Mouse (Mus musculus): ENCODE results near the gene Itch. TPM values are rescaled to one million over a fixed set of nuclear protein-coding genes. Genes with fewer than 3 reads are reported as not detected.
"Not testable (repeated sequence)": the region's sequence is repeated elsewhere in the genome, so short reads cannot be mapped to it uniquely, and the experiment has no call there.

Itch gene
- polyA plus RNA-seq, 1 experiment from 2014 or later = 39.5 TPM

GRCm38 (mm10) chr2:155101761-155102181 lies 31.5 kb upstream of the Itch start:
- Histone ChIP-seq H3K27ac (replicated peaks) (no peak overlapping the region), H3K27me3 (no peaks in the 10 kb centered on the region), H3K4me2 (no peak overlapping the region), H3K36me3 (no peaks in the 10 kb centered on the region), H3K9me3 (no peaks in the 10 kb centered on the region), H3K9ac (no peak overlapping the region), H3K4me3 (no peak overlapping the region), H3K4me1 (replicated peaks) (no peaks in the 10 kb centered on the region)
- 61% methylated on average over 6 of the region's 6 CpGs for WGBS
- no peak for ATAC-seq (ENCODE audit: low FRiP score, low read depth)

DNA sequence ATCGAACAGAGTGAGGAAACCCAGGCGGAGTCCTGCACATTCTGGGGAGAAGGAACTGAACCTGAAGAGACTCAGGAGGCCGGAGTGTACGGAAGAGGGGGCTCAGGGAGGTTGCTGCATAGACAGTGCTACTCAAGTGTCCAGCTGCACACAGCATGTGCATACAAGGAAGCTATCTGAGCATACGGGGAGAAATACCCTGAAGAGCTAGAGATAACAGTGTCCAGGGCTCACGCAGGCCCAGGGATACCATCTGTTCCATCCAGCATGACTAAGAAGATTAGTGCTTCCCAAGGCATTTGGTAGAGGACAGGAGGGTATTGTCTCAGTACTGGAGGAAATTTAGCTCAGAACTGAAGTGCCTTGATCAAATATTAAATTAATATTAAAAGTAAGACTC lies 29.7 kb upstream of the Itch start:
- Histone ChIP-seq H3K4me1 (replicated peaks) (no peaks in the 10 kb centered on the region), H3K9me3 (no peaks in the 10 kb centered on the region), H3K27me3 (no peaks in the 10 kb centered on the region), H3K4me2 (no peak overlapping the region), H3K36me3 (no peaks in the 10 kb centered on the region), H3K27ac (replicated peaks) (no peak overlapping the region), H3K9ac (no peak overlapping the region), H3K4me3 (no peak overlapping the region)
- no peak for ATAC-seq (ENCODE audit: low FRiP score, low read depth)
- WGBS = 57% methylated on average over 6 of the region's 6 CpGs

GRCm38 (mm10) chr2:155107276-155107675 lies 26.0 kb upstream of the Itch start:
- WGBS = 81% methylated on average over 9 of the region's 9 CpGs
- not testable (repeated sequence) for ATAC-seq (ENCODE audit: low FRiP score, low read depth); H3K4me1 ChIP-seq (replicated peaks); H3K27ac ChIP-seq (replicated peaks); H3K4me3 ChIP-seq; H3K9me3 ChIP-seq; H3K27me3 ChIP-seq; H3K4me2 ChIP-seq; H3K9ac ChIP-seq; H3K36me3 ChIP-seq

DNA sequence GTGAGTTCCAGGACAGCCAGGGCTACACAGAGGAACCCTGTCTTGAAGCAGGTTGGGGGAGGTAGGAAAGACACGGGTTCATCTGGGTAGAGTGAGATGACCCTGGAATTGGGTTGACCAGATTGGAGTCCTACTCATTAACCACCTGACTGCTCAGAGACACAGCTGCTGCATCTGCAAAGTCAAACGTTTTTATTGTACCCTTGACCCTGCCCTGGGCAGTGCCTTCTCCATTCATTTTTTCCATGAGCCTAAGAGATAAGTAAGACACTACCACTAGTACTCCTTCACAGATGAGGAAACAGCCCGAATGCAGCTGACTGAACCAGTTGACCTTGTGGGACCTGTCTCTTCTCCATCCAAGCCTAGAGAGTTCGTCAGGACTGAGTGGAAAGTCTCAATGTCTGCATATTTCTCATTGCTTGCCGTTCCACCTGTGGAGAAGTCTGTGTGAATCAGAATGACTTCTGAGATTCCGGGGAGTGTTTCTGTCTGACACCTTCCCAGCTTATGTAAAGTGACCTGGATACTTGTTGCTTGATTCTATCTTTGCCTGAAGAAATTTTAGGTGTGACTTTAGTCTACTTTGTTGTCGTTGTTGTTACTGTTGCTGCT lies 18.0 kb upstream of the Itch start:
- H3K4me3 ChIP-seq = no peak overlapping the region
- no peak for ATAC-seq (ENCODE audit: low FRiP score, low read depth)
- 78% methylated on average over 7 of the region's 7 CpGs for whole genome bisulfite sequencing

GRCm38 (mm10) chr2:155133977-155134860 lies 910 bp downstream of the Itch start:
- peak; percentile 43; the same call in 1 of the 2 replicates for ATAC-seq (ENCODE audit: low FRiP score, low read depth)
- Histone ChIP-seq H3K4me3 (peak overlapping the region; percentile 81), H3K4me2 (peak overlapping the region; percentile 52), H3K27ac (replicated peaks) (peak overlapping the region; percentile 88), H3K4me1 (replicated peaks) (peaks cover 32% of the 10 kb centered on the region), H3K27me3 (no peaks in the 10 kb centered on the region), H3K9me3 (no peaks in the 10 kb centered on the region), H3K9ac (peak overlapping the region; percentile 84), H3K36me3 (peaks cover 14% of the 10 kb centered on the region)
- WGBS = 2% methylated on average over 13 of the region's 18 CpGs

More for the DNA sequence above, 18.0 kb upstream of the Itch start:
- Histone ChIP-seq H3K27ac (replicated peaks) (no peak overlapping the region), H3K4me2 (no peak overlapping the region), H3K9me3 (0 out of 2 replicates have a peak, but pooled peaks cover 6% of the 10 kb centered on the region), H3K36me3 (no peaks in the 10 kb centered on the region), H3K9ac (no peak overlapping the region), H3K4me1 (replicated peaks) (no peaks in the 10 kb centered on the region), H3K27me3 (no peaks in the 10 kb centered on the region)

DNA sequence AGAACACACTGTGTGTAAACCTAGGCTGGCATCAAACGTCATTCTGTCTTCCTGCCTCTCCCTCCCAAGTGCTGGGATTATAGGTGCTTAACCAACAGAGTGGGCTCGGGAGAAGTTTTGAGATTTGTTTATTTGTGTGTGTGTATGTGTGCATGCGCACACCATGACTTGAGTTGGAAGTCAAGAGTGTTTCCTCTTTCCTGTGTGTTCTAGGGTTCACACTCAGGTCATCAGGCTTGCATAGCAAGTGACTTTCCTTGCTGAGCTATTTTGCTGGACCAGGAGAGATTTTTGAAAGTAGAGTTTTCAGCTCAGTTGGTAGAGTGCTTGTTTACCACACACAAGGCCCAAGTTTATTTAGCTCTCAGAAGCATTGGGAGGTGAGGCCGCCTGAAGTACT lies 1.8 kb downstream of the Itch start:
- Histone ChIP-seq H3K4me1 (replicated peaks) (peaks cover 32% of the 10 kb centered on the region), H3K27ac (replicated peaks) (no peak overlapping the region), H3K36me3 (peaks cover 22% of the 10 kb centered on the region), H3K9me3 (no peaks in the 10 kb centered on the region), H3K4me3 (no peak overlapping the region), H3K27me3 (no peaks in the 10 kb centered on the region), H3K9ac (no peak overlapping the region), H3K4me2 (peak overlapping the region; percentile 52)
- WGBS = 76% methylated on average over 4 of the region's 4 CpGs
- no peak for ATAC-seq (ENCODE audit: low FRiP score, low read depth)

GRCm38 (mm10) chr2:155135534-155135933 lies 2.2 kb downstream of the Itch start:
- peaks cover 26% of the 10 kb centered on the region for H3K36me3 ChIP-seq
- H3K4me1 ChIP-seq (replicated peaks) = peaks cover 32% of the 10 kb centered on the region
- H3K4me2 ChIP-seq = peak overlapping the region; percentile 52; the same call in 1 of the 2 replicates
- ATAC-seq (ENCODE audit: low FRiP score, low read depth) = no peak
- H3K4me3 ChIP-seq = no peak overlapping the region
- H3K9ac ChIP-seq = no peak overlapping the region
- no peaks in the 10 kb centered on the region for H3K27me3 ChIP-seq
- no peak overlapping the region for H3K27ac ChIP-seq (replicated peaks)
- H3K9me3 ChIP-seq = no peaks in the 10 kb centered on the region
- 96% methylated on average over 1 of the region's 1 CpGs for WGBS

DNA sequence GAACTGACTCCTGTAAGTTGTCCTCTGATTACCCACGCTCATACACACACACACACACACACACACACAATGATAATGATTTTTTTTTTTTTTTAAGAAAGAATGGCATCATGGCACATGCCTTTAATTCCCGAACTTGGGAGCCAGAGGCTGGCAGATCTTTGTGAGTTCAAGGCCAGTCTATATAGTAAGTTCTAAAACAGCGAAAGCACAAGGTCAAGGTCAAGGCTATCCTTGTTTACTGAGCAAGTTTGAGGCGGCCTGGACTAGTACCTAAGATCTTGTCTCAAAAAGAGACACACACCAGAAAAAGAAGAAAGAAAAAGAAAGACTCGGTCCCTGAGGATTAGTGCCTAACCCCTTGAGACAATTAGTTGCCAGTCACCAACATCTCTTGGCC lies 7.7 kb downstream of the Itch start:
- Histone ChIP-seq H3K27ac (replicated peaks) (no peak overlapping the region), H3K27me3 (no peaks in the 10 kb centered on the region), H3K9me3 (no peaks in the 10 kb centered on the region), H3K4me2 (no peak overlapping the region), H3K9ac (no peak overlapping the region), H3K4me3 (no peak overlapping the region), H3K4me1 (replicated peaks) (peaks cover 13% of the 10 kb centered on the region), H3K36me3 (peaks cover 75% of the 10 kb centered on the region)
- 93% methylated on average over 5 of the region's 5 CpGs for WGBS
- ATAC-seq (ENCODE audit: low FRiP score, low read depth) = no peak

GRCm38 (mm10) chr2:155142025-155142555 lies 8.8 kb downstream of the Itch start:
- Histone ChIP-seq H3K27ac (replicated peaks) (no peak overlapping the region), H3K27me3 (no peaks in the 10 kb centered on the region), H3K36me3 (peaks cover 84% of the 10 kb centered on the region), H3K4me2 (no peak overlapping the region), H3K4me1 (replicated peaks) (0 out of 2 replicates have a peak, but pooled peaks cover 2% of the 10 kb centered on the region), H3K4me3 (no peak overlapping the region), H3K9me3 (peaks cover 5% of the 10 kb centered on the region; the same call in 1 of the 2 replicates), H3K9ac (no peak overlapping the region)
- no peak for ATAC-seq (ENCODE audit: low FRiP score, low read depth)

DNA sequence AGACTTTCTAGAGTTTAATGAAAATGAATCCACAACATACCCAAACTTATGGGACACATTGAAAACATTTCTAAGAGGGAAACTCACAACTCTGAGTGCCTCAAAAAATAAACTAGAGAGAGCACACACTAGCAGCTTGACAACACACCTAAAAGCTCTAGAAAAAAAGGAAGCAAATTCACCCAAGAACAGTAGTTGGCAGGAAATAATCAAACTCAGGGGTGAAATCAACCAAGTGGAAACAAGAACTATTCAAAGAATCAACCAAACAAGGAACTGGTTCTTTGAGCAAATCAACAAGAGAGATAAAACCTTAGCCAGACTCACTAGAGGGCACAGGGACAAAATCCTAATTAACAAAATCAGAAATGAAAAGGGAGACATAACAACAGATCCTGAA lies 16.0 kb downstream of the Itch start:
- H3K4me3 ChIP-seq; ATAC-seq (ENCODE audit: low FRiP score, low read depth): not testable (repeated sequence)

GRCm38 (mm10) chr2:155207419-155207818 lies 74.1 kb downstream of the Itch start:
- no peak overlapping the region for H3K4me2 ChIP-seq
- no peaks in the 10 kb centered on the region for H3K9me3 ChIP-seq
- no peak overlapping the region for H3K27ac ChIP-seq (replicated peaks)
- 74% methylated on average over 2 of the region's 2 CpGs for WGBS
- H3K36me3 ChIP-seq = peaks cover 72% of the 10 kb centered on the region
- no peak overlapping the region for H3K9ac ChIP-seq
- no peak overlapping the region for H3K4me3 ChIP-seq
- H3K4me1 ChIP-seq (replicated peaks) = no peaks in the 10 kb centered on the region
- no peak for ATAC-seq (ENCODE audit: low FRiP score, low read depth)
- no peaks in the 10 kb centered on the region for H3K27me3 ChIP-seq

More for the DNA sequence above, 16.0 kb downstream of the Itch start:
- H3K9ac ChIP-seq; H3K27ac ChIP-seq (replicated peaks); H3K4me1 ChIP-seq (replicated peaks); H3K27me3 ChIP-seq; H3K4me2 ChIP-seq; H3K9me3 ChIP-seq: not testable (repeated sequence)
- peaks cover 39% of the 10 kb centered on the region for H3K36me3 ChIP-seq

DNA sequence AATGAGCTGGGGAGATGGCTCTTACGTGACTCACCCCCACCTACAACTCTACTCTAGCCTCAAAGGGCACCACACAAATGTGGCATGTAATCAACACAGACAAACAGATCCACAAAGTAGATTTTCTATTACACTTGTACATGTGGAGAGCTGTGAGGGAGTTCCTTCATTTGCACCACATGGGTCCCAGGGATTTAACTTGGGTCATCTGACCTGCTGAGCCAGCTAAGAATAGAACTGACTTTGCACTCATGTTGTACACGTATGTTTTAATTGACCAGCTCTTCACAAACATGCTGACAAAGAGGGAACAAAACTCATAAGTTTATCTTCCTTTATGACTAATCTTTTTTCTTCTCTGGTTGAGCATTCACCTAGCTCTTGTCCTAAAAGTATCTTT lies 89.8 kb downstream of the Itch start:
- Histone ChIP-seq H3K27ac (replicated peaks) (no peak overlapping the region), H3K4me1 (replicated peaks) (no peaks in the 10 kb centered on the region), H3K27me3 (no peaks in the 10 kb centered on the region), H3K9me3 (no peaks in the 10 kb centered on the region), H3K4me3 (no peak overlapping the region), H3K36me3 (peaks cover 63% of the 10 kb centered on the region), H3K4me2 (no peak overlapping the region), H3K9ac (no peak overlapping the region)
- no peak for ATAC-seq (ENCODE audit: low FRiP score, low read depth)
- WGBS = 84% methylated on average over 2 of the region's 2 CpGs
